Mouse (Mus musculus) embryonic fibroblast, embryonic 13.5 days (primary cell): ENCODE results near the gene Mfsd6.

Experiments used
- CTCF ChIP-seq: IDR thresholded peaks from 2 replicates; pipeline ENCODE4 v1.5.1; 2011; ENCODE audit warnings: mild to moderate bottlenecking, control low read depth, low read length, moderate library complexity, borderline replicate concordance; ENCODE audit not compliant: insufficient read depth
- POLR2A ChIP-seq: IDR thresholded peaks from 2 replicates; pipeline ENCODE4 v1.6.1; 2011; ENCODE audit warnings: low read depth, mild to moderate bottlenecking, control low read depth, low read length, moderate library complexity

DNA sequence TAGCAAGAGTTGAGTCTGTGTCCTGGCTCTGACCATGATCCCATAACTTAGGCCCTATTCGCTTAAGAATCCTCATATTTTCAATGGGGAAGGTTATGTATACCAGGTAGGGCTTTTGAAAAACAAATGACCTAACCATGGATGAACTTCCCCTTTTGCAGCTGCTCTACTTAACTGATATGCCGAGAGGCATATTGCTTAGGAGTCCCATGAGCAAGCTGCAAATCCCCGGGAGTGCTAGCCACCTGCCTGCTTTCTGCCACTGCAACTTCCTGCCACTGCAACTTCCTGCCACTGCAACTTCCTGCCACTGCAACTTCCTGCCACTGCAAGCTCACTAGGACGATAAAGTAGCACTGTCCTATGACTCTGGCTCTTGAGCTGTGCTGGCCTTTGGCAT lies 72.1 kb downstream of the Mfsd6 start:
- no peak for TF ChIP-seq CTCF
- no peak for TF ChIP-seq POLR2A
